Mouse (Mus musculus): ENCODE measurements around the gene Cldn10.

DNA sequence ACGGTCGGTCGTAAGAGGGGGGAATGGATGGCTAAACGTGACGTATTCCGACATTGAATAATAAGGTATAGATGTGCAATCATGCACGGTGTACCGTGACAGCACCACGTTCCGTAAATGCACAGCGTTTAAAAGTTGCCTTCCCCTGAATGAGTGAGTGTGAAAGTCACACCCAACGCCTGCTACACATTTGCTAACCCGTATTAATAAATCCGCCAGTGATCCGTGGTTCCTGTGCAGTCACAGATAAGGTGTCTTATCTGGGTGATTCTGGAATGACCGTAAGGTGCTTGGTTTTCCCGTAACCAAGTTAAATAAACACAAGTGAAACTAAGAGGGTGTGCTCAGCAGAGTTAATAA lies 19.4 kb upstream of the Cldn10 start:
- no peak for TF ChIP-seq CTCF (IDR thresholded peaks at IDR 0.05)
- no peak for TF ChIP-seq EP300 (IDR thresholded peaks at IDR 0.05; ENCODE audit: insufficient read depth, low read depth, low read length)

Data from heart, adult 2 months (tissue).